Mouse (Mus musculus): ENCODE results near the gene Ank2.

The Ank2 gene

GRCm38 (mm10) chr3:127012525-127012924 lies 486.6 kb downstream of the Ank2 start:
- peak; percentile 29 for DNase-seq

DNA sequence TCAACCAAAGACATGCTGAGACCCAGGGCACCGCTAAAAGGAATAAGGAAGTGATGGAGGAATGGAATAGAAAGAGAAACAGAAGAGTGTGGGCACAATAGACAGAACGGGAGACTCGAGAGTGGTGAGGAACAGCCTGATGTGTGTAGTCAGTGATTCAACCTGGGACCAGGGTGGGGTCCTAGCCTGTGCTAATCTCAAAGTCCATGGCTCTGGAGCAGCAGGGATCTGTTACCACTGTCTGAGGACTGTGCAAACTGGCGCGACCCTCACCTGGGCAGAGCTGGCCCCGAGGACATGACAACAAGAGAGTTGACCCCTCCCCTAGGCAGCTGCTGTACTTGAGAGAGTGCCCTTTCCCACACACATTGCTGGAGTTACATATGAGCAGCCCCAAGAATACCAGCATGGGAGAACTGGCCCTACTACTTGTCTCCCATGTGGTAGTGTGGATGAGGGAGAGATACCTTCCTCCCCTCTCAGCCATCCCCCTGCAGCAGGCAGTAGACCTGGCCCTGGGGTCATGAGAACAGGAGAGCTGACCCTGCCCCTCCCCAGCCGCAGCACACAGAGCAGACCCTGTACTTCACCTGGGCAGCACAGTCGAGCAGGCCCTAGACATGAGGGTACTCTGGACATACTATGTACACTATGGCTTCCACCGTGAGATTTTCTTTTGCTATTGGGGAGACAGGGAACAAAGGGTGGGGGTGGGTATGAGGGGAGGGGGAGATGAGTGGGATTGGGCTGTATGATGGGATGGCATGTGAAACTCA lies 493.1 kb downstream of the Ank2 start:
- no peak for DNase-seq

- no peak for DNase-seq
Observed at GRCm38 (mm10) chr3:127004860-127005633, 494.1 kb downstream of the Ank2 start.

DNA sequence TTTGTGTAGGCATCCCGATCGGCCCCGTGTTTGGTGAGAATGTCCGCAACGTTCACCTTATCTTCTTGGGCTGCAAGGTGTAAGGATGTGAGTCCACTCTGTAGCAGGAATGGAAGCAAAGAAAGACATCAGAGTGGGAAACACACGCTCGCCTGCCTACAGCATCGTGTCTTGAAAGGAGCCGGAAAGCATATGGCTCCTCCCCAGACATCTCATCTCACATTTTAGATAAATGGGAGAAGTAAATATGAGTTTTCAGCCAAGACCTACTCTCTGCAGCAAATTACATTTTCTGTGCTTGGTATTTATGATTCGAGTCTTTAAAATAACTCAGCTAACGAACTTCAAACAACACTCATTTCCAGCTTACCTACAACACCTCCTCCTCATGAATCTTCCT lies 495.2 kb downstream of the Ank2 start:
- DNase-seq = no peak

DNA sequence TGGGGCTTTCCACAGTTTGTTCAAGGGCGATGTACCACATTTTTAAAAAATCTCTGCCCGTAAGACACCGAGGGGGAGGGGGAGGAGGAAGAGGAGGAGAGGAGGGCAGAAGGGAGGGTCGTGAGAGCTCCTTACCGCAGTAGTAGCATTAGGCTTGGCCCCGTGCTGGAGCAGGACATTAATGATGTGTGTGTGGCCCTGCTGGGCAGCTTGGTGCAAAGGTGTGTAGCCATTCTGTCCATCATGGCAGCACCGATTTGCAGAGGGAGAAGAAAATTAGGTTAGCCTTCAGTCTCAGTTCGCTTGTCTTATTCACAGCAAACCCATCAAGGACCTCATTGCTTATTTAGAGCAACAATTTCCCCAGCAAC lies 500.4 kb downstream of the Ank2 start:
- DNase-seq = no peak

- peak; percentile 58 for DNase-seq
Observed at GRCm38 (mm10) chr3:126998008-126998741, 501.0 kb downstream of the Ank2 start.

DNA sequence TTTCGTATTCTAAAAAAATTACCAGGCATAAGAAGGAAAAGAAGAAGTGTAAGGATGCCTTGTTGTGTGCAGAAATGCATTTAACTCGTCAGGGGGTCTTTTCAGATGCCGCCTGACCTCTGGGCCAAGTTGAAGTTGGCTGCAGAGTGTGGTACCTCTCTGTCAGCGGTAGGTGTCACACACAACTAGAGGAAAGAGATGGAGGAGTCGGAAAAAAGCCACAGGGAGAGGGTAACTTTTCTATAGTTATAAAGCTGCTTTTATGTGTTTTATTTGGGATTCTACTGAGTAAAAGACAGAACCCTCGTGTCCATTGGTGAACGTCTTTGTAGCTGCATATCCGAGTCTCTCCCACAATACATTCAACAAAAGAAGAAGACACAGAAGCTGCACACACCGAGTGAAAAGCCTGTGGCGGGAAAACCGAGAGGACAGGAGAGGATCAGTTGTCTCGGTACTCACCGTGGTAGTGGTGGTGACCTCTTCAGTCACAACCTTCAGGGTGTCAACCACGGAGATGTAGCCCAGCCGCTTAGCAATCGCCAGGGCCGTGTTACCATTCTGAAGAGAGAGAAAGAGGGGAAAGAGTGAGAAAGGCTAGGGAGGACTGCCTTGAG lies 501.7 kb downstream of the Ank2 start:
- DNase-seq = no peak

DNA sequence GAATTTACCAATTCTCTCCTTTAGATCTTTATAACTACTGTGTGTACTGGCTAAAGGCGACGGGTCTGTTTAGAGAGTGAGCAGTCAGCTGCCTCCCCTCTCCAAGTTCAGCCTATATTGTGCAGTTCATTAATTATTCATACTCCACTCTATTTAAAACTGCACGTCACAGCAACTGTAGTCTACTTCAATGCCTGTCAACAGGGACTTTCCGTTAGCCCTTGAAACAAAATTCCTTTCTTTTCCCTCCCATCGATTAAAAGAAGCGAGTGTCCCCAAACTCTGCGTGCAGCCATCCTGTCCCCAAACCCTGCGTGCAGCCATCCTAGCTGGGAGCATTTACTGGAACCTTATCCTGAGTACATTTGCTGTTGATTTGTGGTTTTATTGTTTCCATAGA lies 502.4 kb downstream of the Ank2 start:
- DNase-seq = no peak

DNA sequence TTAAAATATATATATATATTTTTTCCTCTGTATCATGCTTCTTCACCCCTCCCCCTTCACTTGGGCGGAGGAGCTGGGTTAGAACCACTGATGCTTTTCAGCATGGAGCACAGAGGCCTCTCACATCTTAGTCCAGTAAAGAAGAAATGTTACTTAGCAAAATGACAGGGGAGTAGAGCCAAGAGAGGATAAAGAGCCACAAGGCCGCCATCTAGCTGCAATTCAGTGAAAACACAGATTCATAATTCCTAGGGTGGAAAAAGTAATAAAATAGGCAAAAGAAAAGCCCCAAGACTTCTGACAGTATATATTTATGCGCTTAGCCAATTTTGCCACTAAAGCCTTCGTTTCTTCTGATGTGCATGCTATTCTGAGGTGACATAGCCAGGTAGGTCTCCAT lies 503.2 kb downstream of the Ank2 start:
- peak; percentile 28 for DNase-seq

- DNase-seq = no peak
Observed at GRCm38 (mm10) chr3:126994149-126994548, 505.0 kb downstream of the Ank2 start.

DNA sequence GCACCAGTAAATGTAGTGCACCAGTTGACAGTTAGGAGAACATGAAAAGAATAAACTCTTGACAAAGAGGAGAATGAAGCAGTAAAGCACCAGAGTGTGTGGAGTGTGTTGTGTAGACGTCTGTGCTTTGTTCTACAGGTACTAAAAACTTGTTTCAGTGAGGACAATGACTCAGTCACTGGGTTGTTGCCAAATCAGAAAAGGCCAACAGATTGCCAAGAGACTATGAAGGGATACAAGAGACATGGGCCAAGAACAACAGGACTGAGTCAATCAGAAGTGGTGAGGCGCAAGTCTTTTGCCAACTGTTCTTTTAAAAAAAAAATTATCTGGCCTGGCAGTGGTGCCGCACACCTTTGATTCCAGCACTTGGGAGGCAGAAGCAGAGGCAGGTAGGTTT lies 509.2 kb downstream of the Ank2 start:
- peak; percentile 8 for DNase-seq

- DNase-seq = no peak
Observed at GRCm38 (mm10) chr3:126986687-126987086, 512.5 kb downstream of the Ank2 start.

DNA sequence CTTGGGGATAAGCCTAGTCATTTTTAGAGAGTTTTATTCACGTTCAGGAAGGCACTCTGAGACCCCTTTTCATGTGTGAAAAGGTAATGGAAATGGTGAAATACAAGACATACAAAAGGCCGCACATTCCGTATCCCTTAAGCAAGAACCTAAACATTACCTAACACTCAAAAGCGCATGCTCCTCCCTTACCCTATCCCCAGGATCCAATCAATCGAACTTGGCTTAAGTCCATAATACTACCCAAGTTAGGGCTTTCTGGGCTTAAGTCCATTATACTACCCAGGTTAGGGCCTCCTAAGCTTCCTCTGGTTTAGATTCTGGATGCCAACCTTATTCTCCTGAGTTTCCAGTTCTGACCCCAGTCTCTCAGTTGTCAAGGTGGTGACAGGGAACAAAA lies 516.3 kb downstream of the Ank2 start:
- DNase-seq = no peak

- DNase-seq = no peak
Observed at GRCm38 (mm10) chr3:126981163-126981562, 518.0 kb downstream of the Ank2 start.

GRCm38 (mm10) chr3:126979635-126980034 lies 519.5 kb downstream of the Ank2 start:
- DNase-seq = no peak

DNA sequence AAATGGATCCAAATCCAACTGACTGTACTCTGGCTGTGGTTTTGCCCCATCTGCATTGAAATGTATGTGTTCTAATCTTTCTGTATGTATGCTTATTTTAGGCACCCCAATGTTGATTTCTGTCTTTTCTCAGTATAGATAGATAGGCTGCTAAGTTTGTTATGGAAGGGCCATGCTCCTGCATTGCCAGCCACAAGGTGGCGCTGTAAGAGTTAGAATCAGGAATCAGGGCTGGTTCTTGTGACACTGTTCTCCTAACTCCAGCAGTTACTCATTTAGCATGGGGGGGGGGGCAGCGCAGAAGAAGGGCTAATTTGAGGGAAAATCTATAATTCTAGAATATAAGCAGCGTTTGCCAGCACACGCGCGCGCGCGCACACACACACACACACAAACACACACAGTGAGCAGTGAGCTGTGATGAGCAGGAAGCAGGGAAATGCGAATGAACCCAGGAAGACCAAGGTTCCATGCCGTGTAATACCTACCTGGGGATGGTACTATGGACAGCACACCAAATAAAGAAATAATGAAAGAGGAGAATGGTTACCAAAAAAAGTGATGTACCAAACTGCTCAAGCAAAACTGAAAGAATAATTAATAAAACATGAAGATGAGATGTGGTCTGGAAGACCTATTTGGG lies 520.3 kb downstream of the Ank2 start:
- peak; percentile 78 for DNase-seq

- no peak for DNase-seq
Observed at GRCm38 (mm10) chr3:126977399-126977798, 521.8 kb downstream of the Ank2 start.

- no peak for DNase-seq
Observed at GRCm38 (mm10) chr3:126976793-126977192, 522.4 kb downstream of the Ank2 start.

- DNase-seq = no peak
Observed at GRCm38 (mm10) chr3:126975409-126975808, 523.7 kb downstream of the Ank2 start.

DNA sequence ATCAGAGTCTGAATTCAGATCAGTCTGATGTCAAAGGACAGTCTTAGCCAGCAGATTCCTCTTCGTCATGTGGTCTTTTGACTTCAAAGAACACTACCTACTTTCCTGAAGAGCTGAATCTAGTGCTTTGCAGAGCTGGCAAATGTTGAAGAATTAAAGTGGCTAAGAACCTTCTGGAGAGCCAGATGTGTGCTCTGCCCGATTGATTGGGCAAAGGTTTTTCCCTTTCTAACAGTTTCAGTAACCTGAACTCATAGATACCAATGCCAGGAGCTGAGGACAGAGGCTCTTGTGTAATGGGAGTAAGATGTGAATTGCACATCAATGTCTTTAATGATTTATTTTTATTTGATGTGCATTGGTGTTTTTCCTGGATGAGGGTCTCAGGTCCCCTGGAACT lies 525.6 kb downstream of the Ank2 start:
- no peak for DNase-seq

- no peak for DNase-seq
Observed at GRCm38 (mm10) chr3:126971531-126971930, 527.6 kb downstream of the Ank2 start.

DNA sequence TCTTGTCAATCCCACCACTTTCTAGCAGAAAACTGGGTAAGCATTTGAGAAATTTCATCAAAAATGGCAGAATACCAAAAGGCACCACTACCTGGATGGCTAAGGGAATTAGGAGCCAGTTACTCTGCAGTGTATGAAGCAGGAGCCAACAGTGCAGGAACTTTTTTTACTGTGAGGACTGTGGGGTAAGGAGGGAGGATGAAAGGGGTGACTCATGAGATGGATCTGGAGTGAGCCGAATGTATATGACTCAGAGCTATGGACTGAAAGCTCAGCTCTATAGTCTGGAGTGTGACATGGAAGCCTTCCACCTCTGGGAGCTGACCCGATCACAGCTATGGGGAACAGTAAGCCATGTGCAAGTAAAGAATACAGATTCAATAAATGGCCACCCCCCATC lies 530.4 kb downstream of the Ank2 start:
- no peak for DNase-seq

DNA sequence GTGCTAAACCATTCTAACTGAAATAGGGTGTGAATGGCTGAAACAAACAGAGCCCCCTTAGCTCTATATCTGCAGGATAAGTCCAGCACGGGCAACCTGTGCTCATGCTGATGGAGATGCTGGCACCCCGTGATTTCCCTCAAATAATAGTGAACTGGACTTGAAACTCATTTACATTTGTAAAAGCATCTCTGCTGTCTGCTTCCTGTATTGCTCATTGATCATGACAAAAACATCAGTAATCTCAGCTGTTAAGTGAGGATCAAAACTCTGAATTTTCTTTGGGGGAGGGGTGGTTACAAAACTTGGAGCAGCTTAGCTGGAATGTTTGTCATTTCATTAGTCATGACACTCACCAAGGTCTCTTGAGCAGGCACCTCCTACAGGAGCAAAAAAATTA lies 533.4 kb downstream of the Ank2 start:
- DNase-seq = no peak

All from lung, postnatal 10 days (tissue).